Mouse (Mus musculus) spleen, adult 2 months (tissue): Measurements from ENCODE around the gene Asf1a.

ENCODE experiments used
- CTCF ChIP-seq: fragments of 200-500 bp; IDR thresholded peaks from 2 replicates; pipeline ENCODE4 v1.5.1; 2011; ENCODE audit warnings: mild to moderate bottlenecking, inconsistent platforms; ENCODE audit not compliant: insufficient read depth, insufficient read length, insufficient replicate concordance; ENCODE audit errors: extremely low read depth
- POLR2A ChIP-seq: fragments of 200-500 bp; IDR thresholded peaks from 2 replicates; pipeline ENCODE4 v1.6.1; 2011; ENCODE audit warnings: low read depth, low read length, inconsistent platforms

GRCm38 (mm10) chr10:53641507-53641906 is 45.0 kb downstream of the Asf1a start:
- TF ChIP-seq POLR2A (no peak), CTCF (no peak)
